Mouse (Mus musculus) NIH3T3 (cell line): Measurements from ENCODE around the gene Scn4b.

ENCODE experiments used
- DNase-seq: peaks from one replicate; pipeline ENCODE4 v3.0.0-alpha.2; 2012; ENCODE audit warnings: low read depth

The Scn4b gene

DNA sequence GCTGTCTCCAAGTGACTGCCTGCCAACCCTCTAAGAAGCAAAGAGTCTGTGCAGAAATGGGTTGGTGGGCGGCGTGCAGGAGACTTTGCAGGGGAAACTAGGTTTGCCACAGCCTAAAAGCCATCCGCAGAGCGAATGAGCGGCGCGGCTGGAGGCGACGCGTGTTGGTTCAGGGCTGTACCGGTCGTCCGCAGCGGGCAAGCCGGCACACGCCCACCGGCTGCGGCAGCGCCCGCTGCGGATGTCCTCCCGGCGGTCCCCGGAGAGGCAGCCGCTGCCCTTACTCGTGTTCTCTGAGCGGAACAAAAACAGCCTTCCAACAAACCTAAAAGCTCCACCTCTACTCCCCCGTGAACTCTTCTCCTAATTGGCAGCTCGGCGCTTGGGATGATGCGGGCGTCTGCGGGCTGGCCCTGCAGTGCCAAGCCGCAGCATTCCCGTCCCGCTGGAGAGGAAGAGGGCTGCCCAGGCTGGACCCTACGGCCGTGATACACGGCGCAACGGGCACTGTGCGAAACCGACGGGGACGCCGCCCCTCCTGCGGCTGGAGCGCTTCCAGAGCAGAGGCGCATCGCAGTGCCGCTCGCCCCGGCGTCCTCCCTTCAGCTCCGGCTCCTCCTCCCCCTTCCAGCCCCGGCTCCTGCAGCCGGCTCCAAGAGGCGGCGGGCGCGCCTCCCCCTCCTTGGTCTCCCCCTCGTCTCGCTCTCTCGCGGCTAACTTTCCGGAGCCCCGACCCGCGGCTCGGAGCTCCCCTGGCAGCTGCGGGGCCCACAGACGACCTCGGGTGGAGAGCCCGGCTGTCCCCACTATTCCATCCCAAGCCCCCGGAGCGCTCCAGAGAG lies at the start of gene Scn4b:
Gene Scn4b (plus strand): TSS at position 205 of the 842 bp plus-strand sequence.
- no peak for DNase-seq

- DNase-seq: no peak
These were observed 47.4 kb upstream of the Scn4b start for GRCm38 (mm10) chr9:45090811-45091210.

GRCm38 (mm10) chr9:45092641-45093040 lies 45.6 kb upstream of the Scn4b start:
- DNase-seq: peak; percentile 3

GRCm38 (mm10) chr9:45095149-45095937 lies 42.9 kb upstream of the Scn4b start:
- DNase-seq: peak; percentile 5

DNA sequence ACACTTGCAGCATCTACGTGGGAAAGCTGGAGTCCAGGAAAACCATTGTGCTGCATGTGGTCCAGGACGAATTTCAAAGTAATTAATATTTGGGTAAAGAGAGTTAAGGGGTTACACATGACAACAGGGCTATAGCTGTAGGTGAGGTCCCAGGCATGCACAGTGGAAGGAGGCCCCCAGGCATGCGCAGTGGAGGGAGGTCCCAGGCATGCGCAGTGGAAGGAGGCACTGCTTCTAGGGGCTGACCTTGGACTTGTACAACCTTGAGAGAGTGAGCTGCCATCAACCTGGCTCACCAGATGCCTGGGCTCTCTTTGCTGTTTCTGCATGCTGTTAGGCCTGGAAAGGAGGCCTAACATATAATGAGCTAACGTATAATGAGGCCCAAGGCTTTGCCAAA lies 40.3 kb upstream of the Scn4b start:
- no peak for DNase-seq

DNA sequence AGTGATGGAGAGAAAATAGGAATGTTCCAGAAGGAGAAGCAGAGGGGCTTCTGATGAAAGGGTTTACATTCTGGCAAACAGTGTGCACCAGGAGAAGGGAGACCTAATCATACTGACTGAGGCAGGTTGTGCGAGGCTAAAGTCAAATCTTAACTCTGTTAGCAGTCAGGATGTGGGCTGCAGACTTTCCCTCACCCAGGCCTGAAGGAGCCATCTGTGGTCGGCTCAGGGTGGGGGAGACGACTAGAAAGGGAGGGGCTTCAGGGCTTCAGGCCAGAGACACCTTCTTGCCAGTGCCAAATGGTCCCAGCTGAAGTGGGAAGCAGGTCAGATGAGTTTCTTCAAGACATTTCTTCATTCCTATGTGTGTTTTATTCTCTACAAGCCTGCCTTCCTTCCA lies 39.8 kb upstream of the Scn4b start:
- DNase-seq: no peak

DNA sequence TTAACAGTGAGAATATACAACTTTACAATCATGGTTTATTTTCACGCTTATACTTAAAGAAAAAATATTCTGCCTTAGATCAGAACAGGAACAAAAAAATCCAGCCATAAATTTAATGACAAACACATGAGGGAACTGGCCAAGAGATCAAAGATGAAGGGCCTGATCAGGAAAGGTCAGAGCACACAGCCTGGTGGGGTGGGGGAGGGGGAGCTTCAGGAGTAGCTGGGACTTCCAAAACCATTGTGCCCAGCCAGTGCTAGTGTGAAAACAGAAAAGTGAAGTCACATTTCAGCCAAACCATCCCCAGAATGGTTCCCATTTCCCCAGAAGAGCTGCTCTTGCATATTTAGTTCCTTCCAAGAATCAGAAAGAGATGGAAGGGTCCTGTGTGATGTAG lies 35.7 kb upstream of the Scn4b start:
- no peak for DNase-seq

- no peak for DNase-seq
These were observed 34.8 kb upstream of the Scn4b start for GRCm38 (mm10) chr9:45103211-45103979.

DNA sequence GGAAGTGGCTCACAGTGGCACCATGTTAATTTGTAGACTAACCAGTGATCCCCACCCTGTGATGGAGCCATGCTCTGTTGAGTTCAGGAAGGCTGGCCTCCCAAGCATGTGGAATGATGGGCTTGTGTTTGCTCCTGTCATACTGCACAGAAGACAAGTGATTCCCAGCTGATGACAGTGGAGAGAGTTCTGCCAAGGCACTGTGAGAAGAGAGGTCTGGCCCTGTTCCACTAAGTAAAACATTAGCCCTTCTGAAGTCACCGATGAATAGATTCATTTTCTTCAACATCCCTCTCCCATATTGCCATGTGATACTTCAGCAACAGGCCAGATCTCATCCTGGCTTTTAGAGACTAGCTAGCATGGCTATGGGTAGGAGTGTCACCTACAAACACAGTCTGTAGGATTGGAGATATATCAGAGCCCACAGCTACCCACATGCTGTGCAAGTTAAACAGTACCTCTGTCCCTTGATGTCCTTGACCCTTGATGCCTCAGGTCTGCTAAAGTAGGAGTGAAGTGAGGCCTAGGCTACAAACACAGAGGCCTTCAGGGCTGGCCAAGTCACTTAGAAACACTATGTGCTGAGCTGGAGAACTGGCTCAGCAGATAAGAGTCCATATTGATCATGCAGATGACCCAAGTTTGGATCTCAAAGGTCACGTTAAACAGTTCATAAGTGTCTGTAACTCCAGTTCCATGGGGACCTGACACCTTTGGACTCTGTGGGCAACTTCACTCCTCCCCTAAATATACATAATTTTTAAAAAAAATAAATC lies 32.4 kb upstream of the Scn4b start:
- no peak for DNase-seq

- no peak for DNase-seq
These were observed 22.5 kb upstream of the Scn4b start for GRCm38 (mm10) chr9:45115706-45116105.

GRCm38 (mm10) chr9:45116819-45117218 lies 21.4 kb upstream of the Scn4b start:
- no peak for DNase-seq

- DNase-seq: no peak
These were observed 20.3 kb upstream of the Scn4b start, which contains the start of gene Scn2b for GRCm38 (mm10) chr9:45117741-45118431. Scn2b (plus strand) TSS chr9:45117782.

GRCm38 (mm10) chr9:45118552-45118951 lies 19.6 kb upstream of the Scn4b start:
- DNase-seq: no peak

- DNase-seq: no peak
These were observed 18.8 kb upstream of the Scn4b start for GRCm38 (mm10) chr9:45119316-45119953.

DNA sequence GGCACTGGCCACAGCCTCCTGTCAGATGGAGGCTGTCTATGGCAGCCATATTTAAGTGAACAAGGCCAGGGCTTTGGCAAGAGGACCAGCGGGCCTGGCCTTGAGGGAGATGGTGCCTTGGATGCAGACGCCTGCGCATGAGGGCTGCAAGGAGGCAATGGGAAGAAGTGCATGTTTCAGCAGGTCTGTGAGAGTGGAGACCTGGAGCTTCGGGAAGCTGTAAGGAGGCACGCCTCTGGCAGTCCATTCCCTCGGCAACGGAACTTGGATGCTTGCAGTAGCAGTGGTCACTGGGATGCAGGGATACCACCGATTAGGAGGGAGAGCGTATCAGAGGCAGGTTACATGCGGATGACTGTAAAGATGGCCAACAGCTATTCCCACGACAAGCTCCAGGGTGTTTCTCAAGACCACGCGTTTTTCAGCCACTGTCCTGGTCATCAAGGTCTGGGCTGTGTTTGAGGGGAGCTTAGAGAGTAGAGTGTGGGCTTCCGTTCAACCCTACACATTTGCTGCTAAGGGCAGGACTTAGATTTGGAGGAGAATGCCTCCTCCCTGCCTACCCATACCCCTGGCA lies 18.2 kb upstream of the Scn4b start:
- no peak for DNase-seq

DNA sequence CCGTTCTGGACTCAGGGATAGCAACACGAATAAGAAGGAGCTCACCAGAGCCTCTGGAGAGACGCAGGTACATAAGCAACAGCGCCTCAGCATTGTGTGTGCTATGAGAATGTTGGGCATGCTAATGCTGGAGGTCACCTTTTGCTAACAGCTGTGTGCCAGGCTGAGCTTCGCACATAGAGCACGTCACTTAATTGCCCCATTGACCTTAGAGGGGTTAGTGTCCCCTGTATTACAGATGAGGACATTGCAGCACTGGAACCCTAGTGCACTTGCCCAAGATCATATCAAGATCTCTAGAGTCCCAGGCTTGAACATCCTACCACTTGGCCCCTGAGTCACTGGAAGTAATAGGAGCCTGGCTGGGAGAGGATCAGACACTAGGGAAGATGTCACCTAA lies 17.6 kb upstream of the Scn4b start:
- DNase-seq: no peak

- DNase-seq: no peak
These were observed 17.2 kb upstream of the Scn4b start for GRCm38 (mm10) chr9:45121001-45121400.

DNA sequence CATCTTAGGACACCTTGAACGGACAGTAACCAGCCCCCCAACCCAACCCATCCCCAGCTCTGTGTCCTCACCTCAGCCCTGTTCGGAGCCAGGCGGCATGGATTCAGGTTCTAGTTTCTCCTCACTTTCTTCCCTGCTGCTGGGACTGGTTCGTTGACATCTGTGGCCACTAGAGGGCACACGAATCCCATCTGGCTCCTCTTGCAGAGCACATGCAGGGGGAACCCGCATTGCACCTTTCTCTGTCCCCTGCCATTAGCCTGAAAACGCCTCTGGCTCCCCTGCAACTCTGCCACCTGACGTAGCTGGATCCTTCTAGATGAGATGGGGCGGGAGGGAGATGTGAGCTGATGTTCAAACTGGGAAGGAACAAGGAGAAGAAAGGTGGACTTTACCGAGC lies 16.4 kb upstream of the Scn4b start:
- DNase-seq: peak; percentile 70

DNA sequence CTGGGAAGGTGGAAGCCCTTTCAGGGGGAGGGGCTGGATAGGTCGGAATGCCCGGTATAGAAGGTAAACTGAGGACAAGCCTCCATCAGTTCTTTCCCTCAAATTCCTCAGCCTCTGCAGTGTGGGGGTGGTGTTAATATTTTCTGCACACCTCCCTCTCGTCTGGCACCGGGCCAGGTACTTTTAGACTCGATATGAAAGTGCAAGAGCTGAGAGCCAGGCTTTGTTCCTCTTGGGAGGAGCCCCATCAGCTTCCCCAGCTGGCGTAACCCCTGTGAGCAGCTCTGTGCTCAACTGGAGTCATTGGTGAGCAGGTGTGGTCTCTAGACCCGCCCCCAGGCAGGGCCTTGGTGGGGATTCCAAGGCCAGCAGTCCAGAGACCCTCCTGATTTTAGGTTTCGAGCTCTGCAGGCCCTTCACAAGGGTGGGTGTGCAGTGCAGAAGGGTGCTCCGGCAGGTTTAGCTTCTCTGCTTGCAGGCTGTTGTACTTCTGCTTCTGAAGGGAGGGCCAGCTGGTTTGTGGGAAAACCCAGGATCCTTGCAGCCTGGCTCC lies 15.9 kb upstream of the Scn4b start:
- DNase-seq: peak; percentile 4

DNA sequence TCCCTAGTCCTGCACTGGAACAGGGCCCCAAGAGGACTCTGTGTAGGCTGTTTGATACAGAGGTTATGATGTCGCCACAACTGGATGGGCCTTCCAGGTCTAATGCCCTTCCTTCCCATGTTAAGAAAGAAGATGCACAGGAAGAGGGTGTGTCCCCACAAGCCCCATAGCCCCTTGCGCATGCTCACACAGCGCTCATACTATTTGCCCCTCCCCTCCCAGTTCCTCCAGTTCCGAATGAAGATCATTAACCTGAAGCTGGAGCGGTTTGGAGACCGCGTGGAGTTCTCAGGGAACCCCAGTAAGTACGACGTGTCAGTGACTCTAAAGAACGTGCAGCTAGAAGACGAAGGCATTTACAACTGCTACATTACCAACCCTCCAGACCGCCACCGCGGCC lies 13.0 kb upstream of the Scn4b start:
- DNase-seq: no peak
